Mouse (Mus musculus) Muller cell, postnatal 12 days (primary cell): ENCODE results near the gene P2ry2.
A peak's percentile ranks its signal among the peaks of the same experiment; 100 is the strongest.

ENCODE experiments used
- DNase-seq: peaks from one replicate; pipeline ENCODE4 v3.0.0-alpha.2; 2015; ENCODE audit errors: inconsistent ontology term

The P2ry2 gene

DNA sequence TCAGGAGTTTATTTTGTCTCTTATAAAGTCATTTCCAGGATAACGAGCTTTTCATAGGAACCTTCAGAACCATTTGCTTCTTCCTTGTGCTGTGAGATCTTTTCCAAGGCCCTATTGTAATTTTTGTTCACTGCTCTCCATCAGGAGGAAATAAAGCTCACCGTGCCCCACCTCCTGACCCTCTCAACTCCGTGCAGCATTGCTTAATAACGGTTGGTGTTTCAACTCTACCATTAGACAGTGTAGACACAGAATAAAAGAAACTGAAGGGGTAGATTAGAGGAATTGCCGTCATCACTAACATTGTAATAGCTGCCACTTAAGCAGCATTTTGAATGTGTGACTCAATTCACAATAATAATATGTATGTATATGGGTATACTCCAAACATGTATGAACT lies 14.2 kb upstream of the P2ry2 start:
- DNase-seq, result no peak

DNA sequence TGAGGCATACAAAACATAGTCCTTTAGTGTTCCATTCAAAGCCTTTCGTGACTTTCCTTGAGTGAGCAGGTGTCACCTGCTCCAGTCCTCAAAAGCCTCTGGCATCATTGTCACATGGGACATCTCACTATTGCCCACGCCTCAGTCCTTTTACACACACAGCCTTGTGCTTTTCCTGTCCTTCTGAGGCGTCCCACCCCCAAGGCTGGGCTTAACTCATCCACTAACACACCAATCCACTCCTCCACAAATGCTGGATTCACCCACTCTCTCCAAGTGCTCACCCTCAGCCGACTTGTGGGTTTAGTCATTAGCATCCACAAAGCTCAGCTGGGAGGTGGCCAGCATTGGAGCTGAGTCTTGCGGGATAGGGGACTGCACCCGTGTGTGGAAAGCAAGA lies 4.8 kb upstream of the P2ry2 start:
- peak; percentile 70 for DNase-seq

DNA sequence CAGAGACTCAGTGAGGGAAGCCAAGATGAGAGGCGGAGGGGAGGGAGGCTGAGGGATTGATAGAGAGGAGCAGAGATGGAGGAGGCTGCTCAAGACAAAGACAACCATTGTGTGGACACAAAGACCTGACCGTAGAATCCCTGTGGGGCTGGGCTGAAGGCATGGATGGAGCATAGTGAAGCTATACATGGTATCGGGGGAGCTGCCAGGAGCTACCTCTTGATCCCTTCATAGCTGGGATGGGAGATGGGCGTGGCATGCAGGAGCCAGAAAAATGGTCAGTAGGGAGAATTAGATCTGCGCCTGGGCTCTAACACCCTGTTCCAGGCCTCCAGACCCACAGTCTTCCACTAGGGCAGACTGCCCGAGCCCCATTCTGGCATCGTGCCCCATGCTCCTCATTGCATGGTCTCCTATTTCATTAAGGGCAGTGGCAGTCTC lies 4.4 kb upstream of the P2ry2 start:
- peak; percentile 78 for DNase-seq

GRCm38 (mm10) chr7:101014985-101015384 lies 2.3 kb upstream of the P2ry2 start:
- DNase-seq, result no peak

GRCm38 (mm10) chr7:101014041-101014440 lies 1.4 kb upstream of the P2ry2 start:
- DNase-seq, result no peak

DNA sequence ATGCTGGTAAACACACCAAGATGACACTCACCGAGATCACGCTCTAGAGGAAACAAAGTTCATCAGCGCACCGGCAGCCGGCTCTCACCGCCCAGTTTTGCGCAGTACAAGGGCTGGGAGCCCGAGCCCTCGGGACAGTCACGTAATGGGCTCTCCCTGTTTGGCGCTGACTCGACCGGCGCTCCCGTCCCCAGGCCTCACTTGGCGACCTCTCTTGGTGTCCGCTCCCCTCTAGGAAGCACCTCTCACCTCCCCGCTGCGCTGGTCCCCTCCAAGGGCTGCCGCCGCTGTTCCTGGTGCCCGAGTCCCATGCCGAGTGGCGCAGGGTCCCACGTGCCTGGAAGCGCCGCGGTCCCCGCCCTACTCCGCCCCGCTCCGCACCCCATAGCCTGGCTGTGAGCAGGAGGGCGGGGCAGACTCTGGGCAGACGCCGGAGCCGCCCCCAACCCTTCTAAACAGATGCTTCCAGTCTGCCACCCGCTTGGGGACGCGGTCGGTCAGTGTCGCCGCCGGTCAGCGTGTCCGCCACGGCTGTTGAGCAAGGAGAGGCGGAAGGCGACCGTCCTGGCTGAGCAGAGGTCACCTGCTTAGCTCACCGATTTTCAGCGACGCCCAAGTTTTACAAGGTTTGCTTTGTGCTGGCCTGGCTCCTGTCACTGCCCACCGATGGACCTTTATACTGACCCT lies 842 bp downstream of the P2ry2 start:
- peak; percentile 95 for DNase-seq

DNA sequence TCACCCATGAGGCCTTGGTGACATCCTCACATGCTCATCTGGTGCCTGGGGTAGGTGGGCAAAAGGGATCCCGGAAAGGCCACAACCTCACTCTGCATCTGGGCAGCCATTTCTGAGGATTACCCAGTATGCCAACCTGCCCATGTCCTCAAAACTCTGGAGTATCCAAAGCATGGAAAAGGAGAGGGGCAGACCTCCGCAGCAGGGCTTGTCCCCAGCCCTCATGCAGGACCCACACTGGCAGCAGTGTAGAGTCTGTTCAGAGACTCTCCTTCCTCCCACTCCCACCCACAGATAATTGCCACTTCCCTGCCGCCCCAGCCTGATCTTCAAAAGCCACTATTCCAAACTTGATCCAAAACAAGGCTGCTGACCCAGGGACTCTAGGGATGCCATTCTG lies 1.9 kb downstream of the P2ry2 start:
- DNase-seq, result no peak

DNA sequence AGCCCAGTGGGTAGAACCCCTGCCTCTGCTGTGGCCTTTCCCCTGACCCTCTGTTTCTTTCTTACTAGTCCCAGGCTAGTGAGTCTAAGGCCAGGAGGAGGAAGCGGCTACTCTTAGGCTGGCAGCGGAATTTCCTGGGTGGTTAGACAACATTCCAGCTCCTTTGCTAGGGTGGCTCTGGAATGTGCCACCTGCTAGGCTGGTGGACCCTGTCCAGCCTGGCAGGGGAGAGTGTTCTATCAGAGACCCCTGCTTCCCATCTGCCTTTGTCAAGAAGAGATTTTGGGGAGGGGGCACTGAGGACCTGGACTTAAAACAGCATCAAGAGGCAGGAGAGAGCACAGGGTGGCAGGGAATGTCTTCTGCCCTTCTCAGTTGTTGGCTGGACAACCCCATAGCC lies 6.5 kb downstream of the P2ry2 start:
- DNase-seq, result peak; percentile 61

- DNase-seq, result no peak
Measured at GRCm38 (mm10) chr7:101005119-101005518, 7.5 kb downstream of the P2ry2 start.

- DNase-seq, result no peak
Measured at GRCm38 (mm10) chr7:101003442-101004326, 9.0 kb downstream of the P2ry2 start.

GRCm38 (mm10) chr7:101002274-101002673 lies 10.4 kb downstream of the P2ry2 start:
- DNase-seq, result no peak

DNA sequence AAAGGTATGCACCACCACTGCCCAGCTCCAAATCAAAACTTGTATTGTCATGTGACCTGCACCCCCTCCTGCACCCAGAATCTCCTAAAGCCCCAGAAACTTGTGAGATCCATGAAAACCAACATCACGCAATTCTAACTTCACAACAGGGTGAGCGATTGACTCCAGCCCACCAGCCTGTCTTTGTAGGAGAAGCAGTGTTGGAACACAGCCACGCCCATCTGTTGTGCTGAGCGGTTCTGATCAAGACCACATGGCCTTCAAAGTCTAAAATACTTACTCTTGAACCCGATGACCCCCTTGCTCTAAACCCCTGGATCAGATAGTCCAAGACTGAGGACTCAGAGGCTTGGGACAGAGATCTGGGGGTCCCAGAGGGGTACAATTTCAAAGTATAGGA lies 13.0 kb downstream of the P2ry2 start:
- DNase-seq, result no peak

DNA sequence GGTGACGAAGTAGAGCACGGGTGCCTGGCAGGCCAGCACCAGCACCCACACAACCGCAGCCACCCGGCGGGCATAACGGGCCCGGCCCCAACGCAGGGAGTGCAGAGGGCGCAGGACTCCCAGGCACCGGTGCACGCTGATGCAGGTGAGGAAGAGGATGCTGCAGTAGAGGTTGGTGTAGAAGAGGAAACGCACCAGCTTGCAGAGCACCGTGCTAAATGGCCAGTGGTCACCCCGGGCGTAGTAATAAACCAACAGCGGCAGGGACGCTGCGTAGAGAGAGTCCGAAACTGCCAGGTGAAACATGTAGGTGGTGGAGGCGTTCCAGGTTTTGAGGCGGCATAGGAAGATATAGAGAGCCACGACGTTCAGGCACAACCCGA lies 14.1 kb downstream of the P2ry2 start:
- DNase-seq, result no peak

- DNase-seq, result no peak
Measured at GRCm38 (mm10) chr7:100997951-100998577, 14.6 kb downstream of the P2ry2 start.

GRCm38 (mm10) chr7:100997215-100997614 lies 15.5 kb downstream of the P2ry2 start:
- DNase-seq, result no peak

DNA sequence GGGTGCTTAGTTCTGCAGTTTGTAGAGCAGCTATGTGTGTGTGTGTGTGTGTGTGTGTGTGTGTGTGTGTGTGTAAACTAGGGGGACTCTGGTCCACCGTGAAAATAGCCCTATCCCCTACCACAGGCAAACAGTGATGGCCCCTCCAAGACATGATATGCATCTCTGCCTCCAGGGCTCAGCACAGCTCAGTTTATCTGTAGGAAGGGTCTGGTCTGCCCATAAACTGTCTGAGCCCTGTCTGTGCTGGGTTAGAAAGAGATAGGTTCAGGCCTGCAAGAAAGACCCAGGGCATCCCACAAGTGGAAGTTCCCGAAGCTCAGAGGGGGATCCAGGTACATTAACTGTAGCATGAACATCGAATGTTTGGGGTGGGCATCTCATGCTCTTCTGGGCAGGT lies 16.7 kb downstream of the P2ry2 start:
- no peak for DNase-seq

DNA sequence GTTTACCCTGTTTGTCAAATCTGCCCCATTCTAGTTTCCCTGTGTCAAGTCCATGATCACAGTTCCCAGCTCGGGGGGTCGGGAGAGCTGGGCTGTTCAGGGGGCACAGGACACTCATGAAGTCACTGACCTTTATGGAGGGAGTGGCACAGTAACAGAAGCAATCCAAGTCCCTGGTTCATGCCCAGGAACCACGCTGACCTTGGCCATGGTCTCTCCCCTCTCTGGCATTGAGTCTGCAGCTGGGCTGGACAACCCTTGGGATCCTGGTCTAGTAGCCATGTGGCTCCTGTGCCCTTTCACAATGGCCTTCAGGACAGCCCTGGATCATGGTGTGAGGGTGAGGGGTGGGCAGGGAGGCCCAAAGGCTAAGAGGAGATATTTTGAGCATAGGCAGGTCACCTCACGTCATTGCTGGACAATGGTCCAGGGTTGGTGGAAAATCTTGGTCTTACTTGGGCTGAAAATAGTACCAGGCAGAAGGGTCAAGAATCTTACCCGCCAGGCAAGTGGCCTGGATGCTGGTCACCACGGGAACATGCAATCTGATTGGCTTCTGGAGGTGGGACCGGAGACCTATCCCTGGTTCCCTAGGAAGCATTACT lies 17.3 kb downstream of the P2ry2 start:
- no peak for DNase-seq

- peak; percentile 60 for DNase-seq
Measured at GRCm38 (mm10) chr7:100993166-100993565, 19.5 kb downstream of the P2ry2 start.

- DNase-seq, result no peak
Measured at GRCm38 (mm10) chr7:100991972-100992371, 20.7 kb downstream of the P2ry2 start.

DNA sequence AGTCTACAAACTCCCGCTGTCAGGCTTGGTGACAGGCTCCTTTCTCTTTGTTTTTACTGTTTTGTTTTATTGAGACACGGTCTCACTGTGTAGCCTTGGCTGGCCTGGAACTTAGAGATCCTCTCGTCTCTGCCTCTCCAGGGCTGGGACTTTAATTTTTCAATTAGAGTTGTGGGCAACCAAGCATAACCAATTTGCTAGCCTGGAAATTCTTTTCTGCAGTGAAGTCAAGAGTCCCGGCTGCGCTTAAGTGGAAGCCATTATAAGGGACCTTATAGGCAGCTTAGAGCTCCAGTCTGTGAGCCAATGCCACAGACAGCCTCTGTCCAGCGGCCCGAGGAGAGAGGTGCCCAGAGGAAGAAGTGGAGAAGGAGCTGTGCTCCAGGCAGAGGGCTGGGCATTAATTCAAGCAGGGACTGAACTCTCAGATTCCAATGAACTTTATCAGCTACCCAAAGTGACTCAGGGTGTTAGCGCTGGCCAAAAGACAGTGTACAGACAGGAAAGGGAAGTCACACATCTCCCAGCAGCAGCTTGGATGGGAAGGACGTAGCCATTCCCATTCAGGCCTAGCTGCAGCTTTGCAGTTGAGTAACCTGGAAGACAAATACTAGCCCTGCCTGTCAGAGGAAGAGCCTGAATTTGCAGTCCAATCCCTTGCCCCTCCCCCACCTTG lies 21.9 kb downstream of the P2ry2 start:
- DNase-seq, result peak; percentile 84

DNA sequence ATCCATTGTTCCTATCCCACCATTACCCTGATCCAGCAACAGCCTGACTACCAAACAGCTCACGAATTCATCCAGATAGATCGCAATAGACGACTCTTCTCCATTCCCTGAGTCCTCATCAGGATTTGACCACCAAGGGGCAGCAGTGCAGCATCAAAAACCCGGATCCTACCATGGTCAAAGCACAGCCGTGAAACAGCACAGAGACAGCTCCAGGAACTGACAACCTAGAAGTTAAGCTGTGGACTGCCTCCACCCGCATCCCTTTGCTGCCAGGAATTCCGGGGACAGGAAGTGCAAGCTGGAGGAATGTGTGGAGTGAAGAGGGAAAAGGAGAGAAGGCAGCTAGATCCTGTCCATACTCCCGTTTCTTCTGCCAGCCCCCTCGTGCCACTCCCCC lies 24.6 kb downstream of the P2ry2 start:
- peak; percentile 80 for DNase-seq
